Mouse (Mus musculus): Measurements from ENCODE around the gene Pi16. TPM values are rescaled to one million over a fixed set of nuclear protein-coding genes. Genes with fewer than 3 reads are reported as not detected.
A peak's percentile ranks its signal among the peaks of the same experiment; 100 is the strongest.
"Not testable (repeated sequence)": the region's sequence is repeated elsewhere in the genome, so short reads cannot be mapped to it uniquely, and the experiment has no call there.

Pi16 gene
- polyA plus RNA-seq (2015; fragmentation: Nextera tagmentation; extraction: Ambion mirVana): 3.1 and 4.1 TPM in 2 replicates

DNA sequence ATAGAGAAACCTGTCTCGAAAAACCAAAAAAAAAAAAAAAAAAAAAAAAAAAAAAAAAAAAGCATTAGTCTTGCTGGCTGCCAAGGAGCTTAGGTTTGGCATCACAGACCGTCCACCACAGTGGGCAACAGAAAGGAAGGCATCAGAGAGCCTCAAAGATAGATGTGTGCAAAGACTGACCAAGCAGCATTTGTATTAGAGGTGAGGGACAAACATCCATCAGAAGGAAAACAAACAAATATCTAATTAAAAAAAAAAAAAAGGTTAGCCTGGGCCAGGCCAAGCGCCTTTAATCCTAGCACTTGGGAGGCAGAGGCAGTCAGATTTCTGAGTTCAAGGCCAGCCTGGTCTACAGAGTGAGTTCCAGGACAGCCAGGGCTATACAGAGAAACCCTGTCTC, at the start of gene Pi16:
Gene Pi16 (plus strand): TSS at position 301 of the 400 bp plus-strand sequence.
- H3K4me1 ChIP-seq (replicated peaks; ENCODE audit: insufficient read depth, low read length); H3K9me3 ChIP-seq (replicated peaks; ENCODE audit: low read length); H3K4me2 ChIP-seq (ENCODE audit: low read length); H3K36me3 ChIP-seq (ENCODE audit: insufficient read depth, low read length); H3K27me3 ChIP-seq (ENCODE audit: insufficient read depth, low read length); H3K9ac ChIP-seq (ENCODE audit: low read depth, low read length); H3K4me3 ChIP-seq (replicated peaks; ENCODE audit: low read depth, low read length); ATAC-seq (replicated peaks; ENCODE audit: low FRiP score, low read depth); DNase-seq (ENCODE audit: low spot score): not testable (repeated sequence)
- peak within 1 kb of the TSS; percentile 71 for H3K27ac ChIP-seq
- WGBS: 90% methylated on average over 2 of the region's 3 CpGs

DNA sequence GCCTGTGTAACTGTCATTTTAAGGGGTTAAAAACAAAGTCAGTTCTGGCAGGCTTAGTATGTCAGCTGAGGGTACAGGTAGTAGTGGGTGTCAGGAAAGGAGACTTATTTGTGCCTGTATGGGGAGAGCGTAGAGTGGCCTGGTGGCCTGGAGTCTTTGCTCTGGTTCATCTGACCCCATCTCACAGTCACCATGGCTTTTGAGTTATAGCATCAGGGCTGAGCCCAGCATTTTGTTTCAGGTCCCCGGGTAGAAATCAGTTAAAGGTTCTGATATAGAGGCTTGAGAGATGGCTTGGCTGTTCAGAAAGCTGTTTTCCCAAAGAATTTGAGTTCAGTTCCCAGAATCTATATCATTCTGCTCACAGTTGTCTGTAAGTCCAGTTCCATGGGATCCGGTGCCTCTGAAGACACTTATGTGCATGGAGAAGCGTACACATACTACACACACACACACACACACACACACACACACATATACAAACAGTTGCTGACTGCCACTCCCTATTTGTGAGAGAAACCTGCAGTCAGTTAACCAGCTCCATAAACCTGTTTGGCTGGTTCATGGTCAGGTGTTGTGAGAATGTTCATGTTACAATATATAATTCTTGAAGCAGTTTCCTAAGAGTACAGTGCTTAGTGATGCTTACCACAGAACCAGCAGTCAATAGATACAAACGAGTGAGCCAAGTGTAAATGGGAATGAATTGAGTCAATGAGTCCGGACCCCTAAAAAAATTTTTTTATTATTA, 49.4 kb upstream of the Pi16 start:
- Histone ChIP-seq H3K4me1 (replicated peaks; ENCODE audit: insufficient read depth, low read length) (peaks cover 19% of the 10 kb centered on the region), H3K27me3 (ENCODE audit: insufficient read depth, low read length) (no peaks in the 10 kb centered on the region), H3K36me3 (ENCODE audit: insufficient read depth, low read length) (no peaks in the 10 kb centered on the region), H3K4me3 (replicated peaks; ENCODE audit: low read depth, low read length) (peak overlapping the region; percentile 70; the same call in 1 of the 2 replicates), H3K9me3 (replicated peaks; ENCODE audit: low read length) (no peaks in the 10 kb centered on the region), H3K4me2 (ENCODE audit: low read length) (peak overlapping the region; percentile 73), H3K9ac (ENCODE audit: low read depth, low read length) (peak overlapping the region; percentile 1; the same call in 1 of the 2 replicates), H3K27ac (peak overlapping the region; percentile 94)
- no peak for TF ChIP-seq CTCF (IDR thresholded peaks at IDR 0.05; ENCODE audit: low read depth)
- 47% methylated on average over 6 of the region's 6 CpGs for WGBS
- ATAC-seq (replicated peaks; ENCODE audit: low FRiP score, low read depth): peak; percentile 8; the same call in 1 of the 2 replicates
- no peak for DNase-seq (ENCODE audit: low spot score)

DNA sequence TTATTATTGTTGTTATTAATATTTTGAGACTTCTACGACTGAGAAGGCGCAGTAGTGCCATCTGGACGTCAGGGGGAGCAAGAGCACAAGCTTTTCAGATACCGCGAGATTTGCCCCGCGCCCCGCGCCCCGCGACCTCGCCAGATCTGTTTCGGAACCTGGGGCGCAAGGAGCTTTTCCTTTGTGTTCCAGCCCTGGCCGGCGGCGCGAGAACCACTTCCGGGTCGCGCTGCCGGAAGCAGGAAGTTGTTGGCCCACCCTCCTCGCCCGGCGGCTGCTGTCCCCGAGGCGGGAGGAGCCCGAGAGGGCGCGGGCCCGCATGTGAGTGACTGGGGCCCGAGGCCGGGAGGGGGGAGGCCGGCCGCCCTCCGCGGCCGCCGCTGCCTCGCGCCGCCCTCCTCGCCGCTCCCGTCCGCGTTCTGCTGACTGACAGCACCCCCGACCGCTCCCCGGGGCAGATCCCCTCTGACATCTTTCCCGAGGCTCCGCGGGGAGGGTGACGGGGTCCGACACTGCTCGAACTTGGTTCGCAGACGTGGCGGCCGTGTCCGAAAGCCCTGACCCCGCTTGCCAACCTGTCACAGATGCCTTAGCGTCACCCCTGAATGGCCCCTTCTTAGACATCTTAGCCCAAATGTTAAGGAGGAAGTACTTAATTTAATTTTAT, 48.7 kb upstream of the Pi16 start, which contains the start of gene BC004004:
Gene BC004004 (plus strand): TSS at position 107 of the 667 bp plus-strand sequence.
- H3K36me3 ChIP-seq (ENCODE audit: insufficient read depth, low read length): no peaks in the 10 kb centered on the region
- peak within 1 kb of the TSS; percentile 73 for H3K4me2 ChIP-seq (ENCODE audit: low read length)
- H3K4me1 ChIP-seq (replicated peaks; ENCODE audit: insufficient read depth, low read length): peaks cover 17% of the 10 kb centered on the region
- peak; percentile 75 for TF ChIP-seq CTCF (IDR thresholded peaks at IDR 0.05; ENCODE audit: low read depth)
- under 1% methylated on average over 62 of the region's 63 CpGs for WGBS
- H3K27ac ChIP-seq: peak within 1 kb of the TSS; percentile 94
- no peaks in the 10 kb centered on the region for H3K27me3 ChIP-seq (ENCODE audit: insufficient read depth, low read length)
- H3K9me3 ChIP-seq (replicated peaks; ENCODE audit: low read length): no peaks in the 10 kb centered on the region
- peak; percentile 89 for ATAC-seq (replicated peaks; ENCODE audit: low FRiP score, low read depth)
- H3K4me3 ChIP-seq (replicated peaks; ENCODE audit: low read depth, low read length): peak within 1 kb of the TSS; percentile 70
- peak within 1 kb of the TSS; percentile 84 for H3K9ac ChIP-seq (ENCODE audit: low read depth, low read length)
- DNase-seq (ENCODE audit: low spot score): peak; percentile 98

DNA sequence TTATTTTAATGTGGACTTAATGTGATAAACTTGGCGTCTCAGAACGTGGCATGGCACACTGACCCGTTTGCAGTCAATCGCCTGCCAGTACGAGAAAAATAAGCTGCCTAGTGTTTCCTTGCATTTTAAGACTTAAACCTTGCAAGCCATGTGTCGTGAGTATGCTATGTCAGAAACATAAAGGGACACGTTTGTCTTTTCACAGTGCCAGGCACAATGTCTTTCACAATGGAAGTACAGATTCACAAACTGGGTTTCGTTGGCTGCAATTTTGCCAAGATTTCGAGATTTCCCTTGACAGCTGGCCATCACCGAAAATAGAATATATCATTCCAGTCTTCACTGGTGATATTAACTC, 48.2 kb upstream of the Pi16 start:
- peak overlapping the region; percentile 70 for H3K4me3 ChIP-seq (replicated peaks; ENCODE audit: low read depth, low read length)
- ATAC-seq (replicated peaks; ENCODE audit: low FRiP score, low read depth) (no peak), DNase-seq (ENCODE audit: low spot score) (no peak)
- H3K27ac ChIP-seq: peak overlapping the region; percentile 94
- peaks cover 17% of the 10 kb centered on the region for H3K4me1 ChIP-seq (replicated peaks; ENCODE audit: insufficient read depth, low read length)
- H3K9ac ChIP-seq (ENCODE audit: low read depth, low read length): peak overlapping the region; percentile 84
- no peak for TF ChIP-seq CTCF (IDR thresholded peaks at IDR 0.05; ENCODE audit: low read depth)
- WGBS: 20% methylated on average over 10 of the region's 10 CpGs
- H3K27me3 ChIP-seq (ENCODE audit: insufficient read depth, low read length): no peaks in the 10 kb centered on the region
- no peaks in the 10 kb centered on the region for H3K36me3 ChIP-seq (ENCODE audit: insufficient read depth, low read length)
- H3K4me2 ChIP-seq (ENCODE audit: low read length): peak overlapping the region; percentile 73
- H3K9me3 ChIP-seq (replicated peaks; ENCODE audit: low read length): no peaks in the 10 kb centered on the region

DNA sequence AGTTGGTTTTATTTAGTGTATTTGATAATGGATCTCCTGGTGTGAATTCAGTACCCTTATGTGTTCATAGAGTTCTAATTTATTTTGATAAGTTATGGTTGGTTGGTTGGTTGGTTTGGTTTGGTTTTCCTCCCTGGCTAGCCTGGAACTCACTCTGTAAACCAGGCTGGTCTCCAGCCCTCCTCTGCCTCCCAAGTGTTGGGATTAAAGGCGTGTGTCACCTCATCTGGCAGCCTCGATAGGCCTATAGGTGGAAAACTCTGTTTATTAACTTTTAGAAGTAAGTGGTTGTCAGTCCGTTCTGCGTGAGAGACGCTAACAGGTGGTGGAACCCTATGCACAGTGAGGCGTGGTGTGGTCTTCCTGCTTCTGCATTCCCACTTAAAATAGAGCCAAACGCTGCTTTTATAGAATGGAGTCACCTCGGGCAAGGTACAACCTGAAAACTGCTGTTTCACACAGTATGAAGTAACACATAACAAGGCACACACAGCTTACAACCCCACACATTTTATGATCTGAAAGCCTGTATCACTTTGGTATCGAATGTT, 47.3 kb upstream of the Pi16 start:
- H3K4me2 ChIP-seq (ENCODE audit: low read length): peak overlapping the region; percentile 73

DNA sequence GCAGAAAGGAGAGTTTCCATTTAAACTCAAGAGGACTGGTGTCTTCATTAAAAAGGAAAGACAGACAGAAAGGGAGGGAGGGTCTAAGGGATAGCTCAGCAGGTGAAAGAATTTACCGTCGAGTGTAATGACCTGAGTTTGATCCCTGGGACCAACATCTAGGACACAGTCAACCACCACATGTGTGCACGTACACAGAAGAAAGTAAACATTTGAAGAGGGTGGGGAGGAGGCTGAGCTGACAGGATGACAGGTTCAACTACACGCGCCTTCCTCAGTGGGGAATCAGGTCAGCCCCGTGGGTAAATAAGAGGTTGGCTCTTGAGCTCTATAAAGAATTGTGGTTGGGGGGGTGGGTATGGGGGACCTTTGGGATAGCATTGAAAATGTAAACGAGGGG, 44.3 kb upstream of the Pi16 start:
- no peak for ATAC-seq (replicated peaks; ENCODE audit: low FRiP score, low read depth)
- no peak for DNase-seq (ENCODE audit: low spot score)
- TF ChIP-seq CTCF (IDR thresholded peaks at IDR 0.05; ENCODE audit: low read depth): no peak
- H3K27ac ChIP-seq: no peak overlapping the region
- H3K9ac ChIP-seq (ENCODE audit: low read depth, low read length): no peak overlapping the region
- H3K4me2 ChIP-seq (ENCODE audit: low read length): no peak overlapping the region
- no peak overlapping the region for H3K4me3 ChIP-seq (replicated peaks; ENCODE audit: low read depth, low read length)
- H3K27me3 ChIP-seq (ENCODE audit: insufficient read depth, low read length): no peaks in the 10 kb centered on the region
- 81% methylated on average over 7 of the region's 7 CpGs for WGBS
- H3K4me1 ChIP-seq (replicated peaks; ENCODE audit: insufficient read depth, low read length): peaks cover 14% of the 10 kb centered on the region
- no peaks in the 10 kb centered on the region for H3K36me3 ChIP-seq (ENCODE audit: insufficient read depth, low read length)
- H3K9me3 ChIP-seq (replicated peaks; ENCODE audit: low read length): no peaks in the 10 kb centered on the region

More for the DNA sequence above, 47.3 kb upstream of the Pi16 start:
- Histone ChIP-seq H3K4me1 (replicated peaks; ENCODE audit: insufficient read depth, low read length) (peaks cover 14% of the 10 kb centered on the region), H3K27me3 (ENCODE audit: insufficient read depth, low read length) (no peaks in the 10 kb centered on the region), H3K9ac (ENCODE audit: low read depth, low read length) (peak overlapping the region; percentile 42; the same call in 1 of the 2 replicates), H3K9me3 (replicated peaks; ENCODE audit: low read length) (no peaks in the 10 kb centered on the region), H3K36me3 (ENCODE audit: insufficient read depth, low read length) (no peaks in the 10 kb centered on the region), H3K4me3 (replicated peaks; ENCODE audit: low read depth, low read length) (no peak overlapping the region), H3K27ac (peak overlapping the region; percentile 94; the same call in 1 of the 2 replicates)
- DNase-seq (ENCODE audit: low spot score) (no peak), ATAC-seq (replicated peaks; ENCODE audit: low FRiP score, low read depth) (no peak)
- 87% methylated on average over 9 of the region's 9 CpGs for WGBS
- TF ChIP-seq CTCF (IDR thresholded peaks at IDR 0.05; ENCODE audit: low read depth): no peak
